Mouse (Mus musculus): Measurements from ENCODE around the gene Izumo1r. TPM values are rescaled to one million over a fixed set of nuclear protein-coding genes. Genes with fewer than 3 reads are reported as not detected.
"Not testable (repeated sequence)": the region's sequence is repeated elsewhere in the genome, so short reads cannot be mapped to it uniquely, and the experiment has no call there.

The Izumo1r gene
- polyA plus RNA-seq, 1 experiment from 2014 or later: 0.27 TPM

- Histone ChIP-seq H3K9ac (replicated peaks; ENCODE audit: low read length) (no peak overlapping the region), H3K4me3 (ENCODE audit: low read depth, low read length) (no peak overlapping the region), H3K36me3 (replicated peaks; ENCODE audit: control insufficient read depth, insufficient read depth, low read depth, low read length) (no peaks in the 10 kb centered on the region), H3K27me3 (ENCODE audit: control insufficient read depth, insufficient read depth, low read length) (no peaks in the 10 kb centered on the region), H3K27ac (replicated peaks; ENCODE audit: low read depth, low read length) (no peak overlapping the region), H3K9me3 (replicated peaks; ENCODE audit: control insufficient read depth, low read length) (no peaks in the 10 kb centered on the region), H3K4me2 (ENCODE audit: low read depth, low read length) (no peak overlapping the region), H3K4me1 (ENCODE audit: control insufficient read depth, insufficient read depth, low read length) (no peaks in the 10 kb centered on the region)
- 73% methylated on average over 3 of the region's 3 CpGs for WGBS
- ATAC-seq (replicated peaks; ENCODE audit: insufficient number of reproducible peaks, low FRiP score, low TSS enrichment, low read depth) (no peak), DNase-seq (ENCODE audit: low spot score) (no peak)
These were observed 13.1 kb downstream of the Izumo1r start for GRCm38 (mm10) chr9:14890699-14891098.

DNA sequence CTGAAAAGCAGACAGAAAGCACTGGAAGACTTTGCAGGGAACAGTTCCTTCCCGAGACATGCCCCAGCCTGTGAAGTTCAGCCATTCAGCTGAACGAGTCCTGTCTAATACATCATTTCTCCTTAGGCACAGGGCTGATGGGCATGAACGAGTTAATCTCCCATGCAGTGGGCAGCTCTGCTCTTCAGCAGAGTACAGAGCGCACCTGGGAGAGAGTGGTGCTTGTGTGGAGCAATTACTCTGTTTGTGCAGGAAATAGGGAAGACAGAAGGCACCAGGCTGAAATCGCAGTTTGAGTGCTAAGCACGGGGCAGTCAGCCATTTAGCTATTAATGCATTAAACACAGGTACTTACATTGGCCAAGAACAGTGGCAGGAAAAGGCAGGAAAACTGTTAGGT is 15.1 kb downstream of the Izumo1r start:
- no peak overlapping the region for H3K4me2 ChIP-seq (ENCODE audit: low read depth, low read length)
- H3K9me3 ChIP-seq (replicated peaks; ENCODE audit: control insufficient read depth, low read length): no peaks in the 10 kb centered on the region
- H3K27ac ChIP-seq (replicated peaks; ENCODE audit: low read depth, low read length): no peak overlapping the region
- H3K27me3 ChIP-seq (ENCODE audit: control insufficient read depth, insufficient read depth, low read length): no peaks in the 10 kb centered on the region
- no peak overlapping the region for H3K4me3 ChIP-seq (ENCODE audit: low read depth, low read length)
- H3K9ac ChIP-seq (replicated peaks; ENCODE audit: low read length): no peak overlapping the region
- DNase-seq (ENCODE audit: low spot score) (no peak), ATAC-seq (replicated peaks; ENCODE audit: insufficient number of reproducible peaks, low FRiP score, low TSS enrichment, low read depth) (no peak)
- 69% methylated on average over 6 of the region's 6 CpGs for WGBS
- no peaks in the 10 kb centered on the region for H3K4me1 ChIP-seq (ENCODE audit: control insufficient read depth, insufficient read depth, low read length)
- no peaks in the 10 kb centered on the region for H3K36me3 ChIP-seq (replicated peaks; ENCODE audit: control insufficient read depth, insufficient read depth, low read depth, low read length)

DNA sequence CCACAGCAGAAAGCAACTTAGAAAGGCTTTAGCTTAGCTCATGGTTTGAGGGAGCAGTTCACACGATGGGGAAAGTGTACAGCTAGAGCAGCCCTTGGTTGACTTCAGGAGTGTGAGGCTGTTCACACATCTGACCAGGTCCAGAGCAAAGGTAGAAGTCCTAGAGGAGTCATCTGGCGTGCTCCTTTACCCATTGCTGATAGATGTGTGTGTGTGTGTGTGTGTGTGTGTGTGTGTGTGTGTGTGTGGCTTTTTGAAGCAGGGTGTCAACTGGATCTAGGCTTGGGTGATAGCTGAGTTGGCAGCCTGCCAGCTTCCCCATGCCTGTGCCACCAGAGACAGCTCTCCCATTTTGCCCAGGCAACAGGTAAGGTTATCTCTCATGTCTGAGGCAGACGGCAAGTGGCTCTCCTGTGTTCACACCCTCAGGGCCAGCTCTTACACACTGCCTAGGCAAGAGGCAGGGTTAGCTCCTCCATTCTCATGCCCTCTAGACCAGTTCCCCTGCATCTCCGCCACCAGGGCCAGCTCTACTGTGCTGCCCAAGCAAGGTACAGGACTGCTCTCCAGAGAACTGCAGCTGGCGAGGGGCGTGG is 15.9 kb downstream of the Izumo1r start:
- Histone ChIP-seq H3K4me2 (ENCODE audit: low read depth, low read length) (no peak overlapping the region), H3K4me3 (ENCODE audit: low read depth, low read length) (no peak overlapping the region), H3K9me3 (replicated peaks; ENCODE audit: control insufficient read depth, low read length) (no peaks in the 10 kb centered on the region), H3K9ac (replicated peaks; ENCODE audit: low read length) (no peak overlapping the region), H3K27ac (replicated peaks; ENCODE audit: low read depth, low read length) (no peak overlapping the region), H3K4me1 (ENCODE audit: control insufficient read depth, insufficient read depth, low read length) (no peaks in the 10 kb centered on the region), H3K27me3 (ENCODE audit: control insufficient read depth, insufficient read depth, low read length) (no peaks in the 10 kb centered on the region), H3K36me3 (replicated peaks; ENCODE audit: control insufficient read depth, insufficient read depth, low read depth, low read length) (no peaks in the 10 kb centered on the region)
- DNase-seq (ENCODE audit: low spot score) (no peak), ATAC-seq (replicated peaks; ENCODE audit: insufficient number of reproducible peaks, low FRiP score, low TSS enrichment, low read depth) (0 out of 2 replicates have a peak, but pooled peaks have one; percentile 23)
- WGBS: 86% methylated on average over 6 of the region's 6 CpGs

GRCm38 (mm10) chr9:14885954-14886353 is 17.8 kb downstream of the Izumo1r start:
- no peaks in the 10 kb centered on the region for H3K36me3 ChIP-seq (replicated peaks; ENCODE audit: control insufficient read depth, insufficient read depth, low read depth, low read length)
- no peak overlapping the region for H3K4me2 ChIP-seq (ENCODE audit: low read depth, low read length)
- H3K9me3 ChIP-seq (replicated peaks; ENCODE audit: control insufficient read depth, low read length): no peaks in the 10 kb centered on the region
- no peaks in the 10 kb centered on the region for H3K27me3 ChIP-seq (ENCODE audit: control insufficient read depth, insufficient read depth, low read length)
- no peak overlapping the region for H3K9ac ChIP-seq (replicated peaks; ENCODE audit: low read length)
- WGBS: 64% methylated on average over 1 of the region's 1 CpGs
- no peak overlapping the region for H3K27ac ChIP-seq (replicated peaks; ENCODE audit: low read depth, low read length)
- ATAC-seq (replicated peaks; ENCODE audit: insufficient number of reproducible peaks, low FRiP score, low TSS enrichment, low read depth) (no peak), DNase-seq (ENCODE audit: low spot score) (no peak)
- H3K4me3 ChIP-seq (ENCODE audit: low read depth, low read length): no peak overlapping the region
- no peaks in the 10 kb centered on the region for H3K4me1 ChIP-seq (ENCODE audit: control insufficient read depth, insufficient read depth, low read length)

GRCm38 (mm10) chr9:14885151-14885550 is 18.6 kb downstream of the Izumo1r start:
- no peaks in the 10 kb centered on the region for H3K36me3 ChIP-seq (replicated peaks; ENCODE audit: control insufficient read depth, insufficient read depth, low read depth, low read length)
- H3K27ac ChIP-seq (replicated peaks; ENCODE audit: low read depth, low read length): no peak overlapping the region
- no peaks in the 10 kb centered on the region for H3K4me1 ChIP-seq (ENCODE audit: control insufficient read depth, insufficient read depth, low read length)
- DNase-seq (ENCODE audit: low spot score) (no peak), ATAC-seq (replicated peaks; ENCODE audit: insufficient number of reproducible peaks, low FRiP score, low TSS enrichment, low read depth) (no peak)
- H3K9me3 ChIP-seq (replicated peaks; ENCODE audit: control insufficient read depth, low read length): no peaks in the 10 kb centered on the region
- no peak overlapping the region for H3K4me3 ChIP-seq (ENCODE audit: low read depth, low read length)
- no peak overlapping the region for H3K9ac ChIP-seq (replicated peaks; ENCODE audit: low read length)
- no peak overlapping the region for H3K4me2 ChIP-seq (ENCODE audit: low read depth, low read length)
- H3K27me3 ChIP-seq (ENCODE audit: control insufficient read depth, insufficient read depth, low read length): no peaks in the 10 kb centered on the region

- no peaks in the 10 kb centered on the region for H3K36me3 ChIP-seq (replicated peaks; ENCODE audit: control insufficient read depth, insufficient read depth, low read depth, low read length)
- no peak overlapping the region for H3K4me3 ChIP-seq (ENCODE audit: low read depth, low read length)
- DNase-seq (ENCODE audit: low spot score): no peak
- no peaks in the 10 kb centered on the region for H3K4me1 ChIP-seq (ENCODE audit: control insufficient read depth, insufficient read depth, low read length)
- H3K4me2 ChIP-seq (ENCODE audit: low read depth, low read length): no peak overlapping the region
- H3K27me3 ChIP-seq (ENCODE audit: control insufficient read depth, insufficient read depth, low read length): no peaks in the 10 kb centered on the region
- H3K9me3 ChIP-seq (replicated peaks; ENCODE audit: control insufficient read depth, low read length): no peaks in the 10 kb centered on the region
- 66% methylated on average over 4 of the region's 4 CpGs for WGBS
- no peak overlapping the region for H3K9ac ChIP-seq (replicated peaks; ENCODE audit: low read length)
- ATAC-seq (replicated peaks; ENCODE audit: insufficient number of reproducible peaks, low FRiP score, low TSS enrichment, low read depth): no peak
- no peak overlapping the region for H3K27ac ChIP-seq (replicated peaks; ENCODE audit: low read depth, low read length)
These were observed 19.1 kb downstream of the Izumo1r start for GRCm38 (mm10) chr9:14884641-14885040.

DNA sequence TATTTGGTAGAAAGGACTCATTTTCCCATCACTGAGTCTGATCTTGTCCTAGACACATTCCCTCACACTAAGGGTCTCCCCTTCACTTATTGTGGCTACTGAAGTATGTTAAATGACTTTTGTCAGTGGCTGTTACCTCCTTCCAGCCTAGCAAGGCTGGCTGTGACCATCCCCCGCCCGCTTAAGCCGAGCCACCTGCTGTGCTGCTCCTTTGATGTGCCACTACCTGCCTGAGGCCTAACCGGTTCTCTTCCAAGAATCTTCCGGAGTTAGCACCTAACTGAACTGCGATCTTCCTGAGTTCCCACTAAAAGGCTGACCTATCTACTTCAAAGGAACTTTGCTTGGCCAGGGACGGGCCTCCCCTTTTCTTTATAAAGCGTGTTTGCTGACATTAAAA is 27.2 kb downstream of the Izumo1r start:
- DNase-seq (ENCODE audit: low spot score); H3K9me3 ChIP-seq (replicated peaks; ENCODE audit: control insufficient read depth, low read length); H3K4me3 ChIP-seq (ENCODE audit: low read depth, low read length); ATAC-seq (replicated peaks; ENCODE audit: insufficient number of reproducible peaks, low FRiP score, low TSS enrichment, low read depth); H3K36me3 ChIP-seq (replicated peaks; ENCODE audit: control insufficient read depth, insufficient read depth, low read depth, low read length); H3K27ac ChIP-seq (replicated peaks; ENCODE audit: low read depth, low read length); H3K4me1 ChIP-seq (ENCODE audit: control insufficient read depth, insufficient read depth, low read length); H3K27me3 ChIP-seq (ENCODE audit: control insufficient read depth, insufficient read depth, low read length); H3K9ac ChIP-seq (replicated peaks; ENCODE audit: low read length); H3K4me2 ChIP-seq (ENCODE audit: low read depth, low read length): not testable (repeated sequence)
- 18% methylated on average over 8 of the region's 8 CpGs for WGBS

- Histone ChIP-seq H3K4me1 (ENCODE audit: control insufficient read depth, insufficient read depth, low read length) (no peaks in the 10 kb centered on the region; the same call in 1 of the 2 replicates), H3K27me3 (ENCODE audit: control insufficient read depth, insufficient read depth, low read length) (no peaks in the 10 kb centered on the region), H3K9me3 (replicated peaks; ENCODE audit: control insufficient read depth, low read length) (no peaks in the 10 kb centered on the region), H3K9ac (replicated peaks; ENCODE audit: low read length) (no peak overlapping the region), H3K36me3 (replicated peaks; ENCODE audit: control insufficient read depth, insufficient read depth, low read depth, low read length) (no peaks in the 10 kb centered on the region), H3K4me2 (ENCODE audit: low read depth, low read length) (no peak overlapping the region), H3K27ac (replicated peaks; ENCODE audit: low read depth, low read length) (no peak overlapping the region), H3K4me3 (ENCODE audit: low read depth, low read length) (no peak overlapping the region)
- no peak for ATAC-seq (replicated peaks; ENCODE audit: insufficient number of reproducible peaks, low FRiP score, low TSS enrichment, low read depth)
- 72% methylated on average over 5 of the region's 5 CpGs for WGBS
- no peak for DNase-seq (ENCODE audit: low spot score)
These were observed 27.8 kb downstream of the Izumo1r start for GRCm38 (mm10) chr9:14875743-14876507.

Measured in embryonic facial prominence, embryonic 11.5 days (tissue).